Mouse (Mus musculus) retina, postnatal 7 days (tissue): ENCODE measurements at regions not wholly inside any gene's neighbourhood (a gene's known extent, or its start where the extent isn't known, plus 50 kb on each side); places are given as distances from the start of the nearest gene placed in this dataset.
"Not testable (repeated sequence)": the region's sequence is repeated elsewhere in the genome, so short reads cannot be mapped to it uniquely, and the experiment has no call there.

Experiments used
- DNase-seq: peaks from one replicate; pipeline ENCODE4 v3.0.0-alpha.2; 2012; ENCODE audit warnings: low read depth, low spot score

DNA sequence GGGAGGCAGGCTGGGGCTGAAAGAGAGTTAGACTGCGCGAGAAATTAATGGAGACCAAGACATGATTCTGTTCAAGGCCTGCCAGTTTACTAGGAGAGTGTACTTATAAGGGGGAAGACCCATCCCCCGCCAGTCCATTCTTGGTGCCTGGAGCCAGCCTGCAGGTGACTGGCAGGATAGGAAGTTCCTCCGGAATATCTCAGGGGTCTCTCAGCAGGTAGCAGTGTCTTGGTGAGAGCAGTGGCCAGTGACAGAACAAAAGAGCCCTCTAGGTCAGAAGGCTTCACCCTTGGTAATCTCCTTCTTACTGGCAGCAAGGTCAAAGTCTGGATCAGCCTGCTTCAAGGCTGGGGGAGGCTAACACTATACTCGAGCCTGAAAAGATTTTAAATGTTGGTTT is 83.7 kb upstream of the Zfp804b start:
- DNase-seq, result no peak

- no peak for DNase-seq
These were observed 91.9 kb upstream of the Zfp804b start for GRCm38 (mm10) chr5:7436461-7436860.

GRCm38 (mm10) chr5:7448001-7448400 is 103.4 kb upstream of the Zfp804b start:
- DNase-seq, result no peak

- no peak for DNase-seq
These were observed 110.3 kb upstream of the Zfp804b start for GRCm38 (mm10) chr5:7454896-7455295.

GRCm38 (mm10) chr5:7457102-7457501 is 112.5 kb upstream of the Zfp804b start:
- DNase-seq, result no peak

DNA sequence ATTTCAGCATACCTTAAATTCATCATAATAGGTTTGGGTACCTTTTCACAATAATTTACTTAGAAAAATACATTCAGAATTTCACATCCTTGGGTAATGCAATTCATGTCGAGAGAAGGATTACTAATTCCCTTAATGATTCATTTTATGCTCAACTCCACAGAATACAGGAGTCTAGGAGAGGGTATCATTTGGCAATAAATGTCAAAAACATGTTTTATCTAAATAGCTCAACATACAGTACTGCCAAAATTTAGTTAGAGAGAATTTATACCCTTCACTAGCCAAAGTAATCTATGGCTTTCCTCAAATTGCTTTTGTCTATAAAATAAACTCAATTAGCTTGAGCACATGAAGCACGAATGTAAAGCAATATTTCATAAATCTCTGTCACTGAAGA is 144.6 kb upstream of the Zfp804b start:
- DNase-seq, result no peak

GRCm38 (mm10) chr5:7489602-7490001 is 145.0 kb upstream of the Zfp804b start:
- DNase-seq, result no peak

DNA sequence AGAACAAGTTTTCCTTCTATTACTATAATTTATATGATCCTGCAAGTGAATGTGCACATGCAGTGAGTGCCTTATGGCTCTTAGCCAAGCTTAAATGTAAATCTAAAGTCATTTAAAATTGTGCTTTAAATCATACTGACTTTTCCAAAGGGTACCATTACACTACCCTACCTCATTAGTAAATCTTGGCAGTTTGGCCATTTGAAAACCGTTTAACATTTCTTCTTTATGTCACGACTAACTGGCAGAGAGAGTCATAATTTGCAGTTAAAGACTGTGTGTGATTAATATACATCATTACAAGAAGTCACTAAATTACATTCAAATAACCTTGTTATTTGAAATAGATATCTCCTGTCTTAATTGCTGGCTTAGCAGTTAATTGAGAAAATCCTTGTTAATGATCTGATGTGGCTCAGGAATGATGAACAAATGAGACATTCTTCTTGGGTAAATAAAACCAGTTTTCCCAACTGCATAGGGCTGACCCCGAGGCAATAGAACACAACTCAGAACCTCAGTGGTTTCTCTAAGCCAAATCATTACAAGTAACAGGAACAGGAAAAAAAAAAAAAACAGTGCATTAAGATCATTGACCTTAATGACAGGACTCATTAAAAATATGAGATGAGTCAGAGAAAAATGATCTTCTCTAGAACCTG is 173.1 kb upstream of the Zfp804b start:
- DNase-seq, result no peak

DNA sequence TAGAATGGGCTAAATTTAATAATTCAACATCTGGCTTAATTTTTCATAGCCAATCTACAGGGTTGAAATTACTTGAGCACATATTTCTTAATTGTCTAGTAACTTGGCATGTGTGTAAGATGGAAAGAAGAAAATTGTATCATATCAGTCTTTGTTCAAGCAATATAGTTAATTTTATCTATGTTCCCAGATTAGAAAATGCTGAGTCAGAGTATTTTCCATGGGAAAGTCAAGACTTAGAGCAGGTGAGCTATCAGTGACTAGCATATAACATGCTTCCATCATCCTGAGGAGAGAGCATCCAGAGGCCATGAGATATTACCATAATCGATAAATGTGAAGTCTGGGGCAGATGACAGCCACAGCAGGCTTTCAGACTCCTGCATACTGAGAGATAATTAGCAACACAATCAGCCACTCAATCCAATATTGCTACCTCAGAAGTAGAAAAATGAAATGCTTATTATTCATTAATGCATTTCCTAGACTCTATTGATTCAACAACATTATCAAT is 188.2 kb upstream of the Zfp804b start:
- DNase-seq, result no peak

- DNase-seq, result no peak
These were observed 195.5 kb upstream of the Zfp804b start for GRCm38 (mm10) chr5:7539812-7540645.

DNA sequence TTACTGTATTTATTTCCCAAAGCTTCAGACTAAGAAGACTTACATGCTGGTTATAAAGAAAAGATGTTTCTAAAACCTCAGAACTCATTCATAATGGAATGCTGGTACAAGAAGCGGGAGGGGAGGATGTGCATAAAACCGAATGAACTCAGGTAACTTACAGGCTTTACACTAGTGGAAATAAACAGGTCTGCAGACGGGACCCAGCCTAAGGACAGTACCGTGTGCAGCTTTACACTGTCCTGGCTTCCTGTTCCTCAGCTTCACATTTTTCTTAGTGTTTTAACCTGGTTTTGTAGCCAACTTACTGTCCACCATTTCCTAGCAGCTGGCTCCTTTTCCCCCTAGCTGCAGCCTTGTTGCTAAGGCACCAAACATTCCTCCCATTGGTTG is 196.1 kb upstream of the Zfp804b start:
- DNase-seq, result no peak

DNA sequence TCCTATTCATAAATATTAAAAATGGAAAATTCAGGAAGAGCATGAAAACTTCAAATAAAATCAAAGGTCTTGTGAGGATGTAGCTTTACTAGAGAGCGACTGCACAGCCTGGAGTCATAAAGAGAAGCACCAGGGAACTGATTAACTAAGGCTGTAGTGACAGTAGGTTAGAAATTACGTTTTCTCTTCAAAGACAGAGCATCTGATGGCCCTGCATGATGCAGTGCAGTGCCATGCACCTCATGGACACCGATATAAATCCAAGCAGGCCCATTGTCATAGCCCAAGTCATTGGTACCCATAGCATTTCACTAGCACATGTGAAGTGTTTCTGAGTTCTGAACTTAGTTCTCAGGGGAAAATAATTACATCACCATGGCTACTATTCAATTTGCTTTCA is 199.3 kb upstream of the Zfp804b start:
- no peak for DNase-seq

DNA sequence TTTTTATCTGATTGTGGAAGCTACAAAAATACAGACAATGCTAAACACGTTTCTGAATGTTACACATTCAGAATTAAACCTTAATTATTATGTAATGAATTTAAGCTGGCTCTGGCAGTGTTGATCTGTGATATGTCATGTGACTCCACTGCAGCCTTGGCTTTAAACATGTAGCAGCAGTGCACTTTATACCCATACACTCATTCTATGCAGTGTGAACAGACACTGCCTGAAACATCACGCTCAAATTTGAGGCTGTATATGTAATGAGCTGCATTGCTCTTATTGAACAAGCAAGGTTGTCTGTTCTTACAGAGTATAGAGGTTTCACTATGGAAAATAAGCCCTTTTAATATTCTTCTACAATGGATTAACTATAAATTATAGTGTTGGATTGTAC is 235.9 kb upstream of the Zfp804b start:
- no peak for DNase-seq

DNA sequence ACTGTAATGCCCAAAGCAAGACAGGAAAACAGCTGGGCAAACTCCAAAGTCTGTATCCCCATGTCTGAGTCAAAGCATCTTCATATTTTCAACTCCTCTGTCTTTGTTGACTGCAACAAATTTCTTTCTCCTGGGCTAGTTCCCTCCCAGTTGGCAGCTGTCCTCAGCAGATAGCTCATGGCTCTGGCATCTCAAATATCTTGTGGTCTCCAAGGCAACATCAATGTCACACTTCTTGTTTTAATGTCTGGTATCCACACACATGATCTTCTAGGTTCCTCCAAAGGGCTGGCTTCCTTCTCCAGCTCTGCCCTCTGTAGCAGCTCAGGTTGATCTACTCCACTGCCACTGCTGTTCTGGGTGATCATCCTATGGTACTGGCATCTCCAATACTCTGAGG is 242.0 kb upstream of the Zfp804b start:
- no peak for DNase-seq

- no peak for DNase-seq
These were observed 255.9 kb upstream of the Zfp804b start for GRCm38 (mm10) chr5:7600418-7600817.

DNA sequence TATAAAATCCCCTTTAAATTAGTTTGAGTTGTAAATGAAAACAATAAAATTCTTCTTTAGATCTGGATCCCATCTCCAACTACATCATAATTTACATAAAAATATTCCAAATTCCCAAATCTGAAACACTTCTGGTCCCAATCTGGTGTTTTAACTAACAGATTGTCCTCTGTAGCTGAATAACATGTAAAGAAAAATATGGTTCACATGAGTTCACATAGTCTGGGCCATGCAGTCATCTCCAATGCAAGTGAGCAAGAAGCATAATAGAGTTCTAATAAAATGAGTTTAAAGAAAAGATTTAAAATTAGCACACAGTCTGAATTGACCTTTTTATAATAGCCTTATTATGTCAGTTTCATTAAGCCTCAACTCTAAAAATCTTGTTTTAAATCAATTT is 263.0 kb upstream of the Zfp804b start:
- no peak for DNase-seq

GRCm38 (mm10) chr5:7607924-7608323 is 263.4 kb upstream of the Zfp804b start:
- no peak for DNase-seq

- no peak for DNase-seq
These were observed 305.0 kb upstream of the Steap4 start for GRCm38 (mm10) chr5:7655280-7655679.

DNA sequence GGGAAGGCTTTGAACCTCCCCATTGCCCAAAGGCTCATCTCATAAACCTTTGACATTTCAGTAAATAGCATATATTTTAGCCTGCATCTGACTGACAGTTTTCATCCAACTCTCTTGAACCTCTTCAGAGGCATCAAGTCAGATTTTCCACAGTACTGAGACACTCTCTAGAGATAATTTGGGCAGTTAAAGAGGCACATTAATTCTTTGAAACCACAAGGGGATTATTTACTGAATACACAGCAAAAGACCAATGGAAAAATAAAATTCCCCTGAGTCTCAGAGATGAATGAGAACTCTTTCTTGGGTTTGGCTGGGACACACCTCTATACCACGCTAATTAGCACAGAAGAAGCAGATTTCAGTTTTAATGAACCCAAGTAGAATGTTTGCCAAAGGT is 258.5 kb upstream of the Steap4 start:
- no peak for DNase-seq

- no peak for DNase-seq
These were observed 240.7 kb upstream of the Steap4 start for GRCm38 (mm10) chr5:7719557-7719956.

DNA sequence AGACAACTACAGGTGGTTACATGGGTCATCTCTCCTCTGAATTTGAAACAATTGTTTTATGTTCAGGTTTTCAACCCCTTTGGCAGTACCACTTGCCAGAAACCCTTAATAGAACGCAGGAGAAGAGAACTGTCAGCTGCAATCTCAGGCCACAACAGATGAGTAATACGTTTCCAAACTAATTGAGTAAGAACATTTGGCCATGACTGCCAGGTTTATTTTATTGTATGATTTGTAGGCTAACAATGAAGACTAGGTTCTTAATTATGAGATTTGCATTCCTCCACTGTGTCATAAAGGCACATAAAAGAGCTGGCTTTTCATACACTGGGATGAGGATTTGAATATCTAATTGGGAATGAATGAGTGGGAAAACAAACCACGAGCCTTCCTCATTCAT is 240.2 kb upstream of the Steap4 start:
- no peak for DNase-seq

DNA sequence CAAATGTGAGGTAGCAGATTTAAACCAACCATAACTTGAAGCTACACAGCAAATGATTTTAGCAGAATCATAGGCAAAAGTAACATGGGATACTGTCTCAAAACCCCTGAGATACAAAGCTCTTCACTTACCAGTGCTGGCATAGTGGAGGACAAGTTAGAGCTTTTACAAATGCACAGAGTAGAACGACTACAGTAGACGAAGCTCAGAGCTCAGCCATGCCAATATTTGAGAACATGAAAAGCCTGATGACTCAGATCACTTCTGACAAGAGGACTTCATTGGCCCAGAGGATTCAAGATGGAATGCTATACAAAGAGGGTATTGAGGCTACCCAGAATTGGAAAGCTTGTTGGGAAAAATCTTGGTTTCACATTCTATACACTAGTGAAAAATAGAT is 239.6 kb upstream of the Steap4 start:
- DNase-seq, result no peak

GRCm38 (mm10) chr5:7732566-7732965 is 227.7 kb upstream of the Steap4 start:
- not testable (repeated sequence) for DNase-seq
